Mouse (Mus musculus) right cerebral cortex, postnatal 14 days (tissue): ENCODE measurements around the gene Tex11.
"Not testable (repeated sequence)": the region's sequence is repeated elsewhere in the genome, so short reads cannot be mapped to it uniquely, and the experiment has no call there.

Experiments
- DNase-seq: peaks from one replicate; pipeline ENCODE4 v3.0.0; 2022

Gene Tex11

GRCm38 (mm10) chrX:101059541-101059940 lies at the start of gene Tex11:
Gene Tex11 (minus strand): TSS chrX:101059667.
- DNase-seq = no peak

GRCm38 (mm10) chrX:101085920-101086319 lies 26.5 kb upstream of the Tex11 start, which contains the start of gene Slc7a3:
Gene Slc7a3 (minus strand): TSS chrX:101086020.
- no peak for DNase-seq

GRCm38 (mm10) chrX:101085211-101085610 lies 25.7 kb upstream of the Tex11 start:
- not testable (repeated sequence) for DNase-seq

DNA sequence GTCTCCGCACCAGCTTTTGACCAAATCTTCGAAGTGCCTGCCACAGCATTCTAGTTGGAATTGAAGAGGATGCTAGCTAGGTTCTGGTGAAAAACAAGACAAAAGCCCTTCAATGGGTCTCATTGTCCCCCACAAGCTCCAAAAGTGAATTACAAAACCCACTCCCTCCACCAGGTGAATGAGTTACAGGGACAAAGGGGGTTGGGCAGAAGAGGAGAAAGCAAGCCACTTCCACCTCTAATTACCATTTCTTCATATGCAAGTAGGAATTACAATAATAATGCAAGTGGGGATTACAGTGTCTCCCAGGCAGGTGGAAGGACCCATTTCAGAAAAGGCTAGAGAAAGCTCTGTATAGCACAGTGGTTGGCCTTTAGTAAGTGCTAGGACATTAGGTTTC lies 24.7 kb upstream of the Tex11 start:
- no peak for DNase-seq

GRCm38 (mm10) chrX:101065245-101065644 lies 5.8 kb upstream of the Tex11 start:
- DNase-seq = no peak

DNA sequence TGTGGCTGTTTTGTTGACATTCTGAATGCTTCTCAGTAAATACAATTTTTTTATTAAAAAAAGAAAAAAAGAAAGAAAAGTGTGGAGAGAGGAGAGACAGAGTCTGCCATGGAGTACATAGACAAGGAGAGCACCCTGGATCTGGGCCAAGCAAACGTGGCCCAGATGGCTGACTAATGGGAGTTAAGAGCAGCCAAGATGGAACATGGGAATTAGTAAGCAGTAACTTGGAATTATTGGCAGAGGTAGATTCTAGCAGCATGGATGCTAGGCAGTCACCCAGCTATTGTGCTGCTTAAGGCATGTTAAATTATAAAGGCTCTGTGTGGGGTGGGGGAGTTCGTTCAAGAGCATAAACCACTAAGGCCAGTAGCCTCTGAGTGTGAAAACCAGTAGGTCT lies 4.0 kb upstream of the Tex11 start:
- DNase-seq = no peak

DNA sequence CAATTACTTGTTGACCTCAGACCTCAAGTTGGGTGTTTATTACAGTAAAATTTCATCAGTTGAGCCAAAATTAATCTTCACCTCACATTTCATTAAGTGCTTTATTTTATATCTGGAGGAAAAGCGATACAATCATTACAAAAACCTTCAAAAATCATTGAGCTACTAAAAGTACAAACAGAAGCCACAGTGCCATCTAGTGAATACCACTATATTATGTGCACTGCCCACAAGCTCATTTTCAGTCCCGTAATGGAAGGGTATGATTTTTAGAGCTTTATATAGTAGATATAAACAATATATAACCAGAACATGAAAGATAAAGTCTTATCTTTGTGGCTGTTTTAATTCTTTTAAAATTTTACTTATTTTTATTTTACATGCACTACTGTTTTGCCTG lies 115.8 kb downstream of the Tex11 start:
- DNase-seq = no peak

DNA sequence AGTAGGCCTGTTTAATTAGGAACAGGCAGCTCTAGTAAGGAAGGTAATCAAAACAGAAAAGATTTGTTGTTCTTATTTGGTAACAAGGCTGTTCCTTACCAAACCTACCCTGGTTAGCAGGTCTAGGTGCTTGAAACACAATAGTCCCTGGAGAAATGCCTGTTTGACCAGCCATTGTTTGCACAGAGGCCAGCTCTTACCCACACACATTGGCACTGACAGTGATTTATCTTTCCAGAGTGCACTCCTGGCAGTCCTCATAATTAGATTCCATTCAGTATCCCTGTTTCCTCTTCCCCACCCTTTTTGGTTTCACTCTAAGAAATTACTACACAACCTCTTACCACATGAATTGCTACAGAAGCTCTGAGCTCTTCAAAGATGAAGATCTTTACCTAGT lies 220.3 kb downstream of the Tex11 start:
- DNase-seq = no peak

- DNase-seq = no peak
Observed at GRCm38 (mm10) chrX:100832806-100833205, 226.7 kb downstream of the Tex11 start.

GRCm38 (mm10) chrX:100825557-100825956 lies 233.9 kb downstream of the Tex11 start:
- no peak for DNase-seq

DNA sequence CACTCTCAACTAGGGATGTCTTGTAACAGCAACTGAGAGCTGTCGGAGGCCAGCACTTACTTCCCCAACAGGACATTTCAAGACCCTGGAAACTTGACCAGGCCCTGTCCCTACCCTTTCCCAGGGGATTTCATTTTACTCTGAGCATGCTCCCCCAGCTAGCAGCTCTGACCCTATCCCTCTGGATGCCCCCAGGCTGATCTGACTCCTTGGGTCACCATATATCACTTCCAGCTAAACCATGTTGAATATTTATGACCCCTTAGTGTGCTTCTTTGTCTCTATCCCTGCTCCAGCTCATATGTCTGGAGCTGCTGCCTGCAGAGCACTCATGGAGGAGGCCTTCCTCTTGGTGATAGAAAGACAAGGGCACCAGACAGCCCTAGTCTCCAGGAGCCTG lies 238.3 kb downstream of the Tex11 start:
- no peak for DNase-seq

DNA sequence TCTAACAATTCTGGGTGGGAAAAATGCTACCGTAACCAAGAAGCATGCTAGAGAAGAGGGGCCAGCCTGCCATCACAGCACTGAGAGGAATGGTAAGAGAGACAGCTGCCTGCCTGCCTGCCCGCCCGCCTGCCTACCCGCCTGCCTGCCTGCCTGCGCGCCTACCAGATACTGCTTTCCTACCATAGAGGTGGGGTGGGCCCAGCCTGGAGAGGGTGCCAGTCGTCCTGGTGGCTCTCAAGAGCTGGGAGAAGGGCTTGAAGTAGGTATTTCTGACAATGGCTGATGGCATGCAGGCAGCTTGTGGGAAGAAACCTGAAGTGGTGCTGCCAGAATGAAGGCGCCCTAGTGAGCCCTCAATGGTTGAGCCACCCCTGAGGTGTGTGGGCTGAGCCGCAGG lies 240.8 kb downstream of the Tex11 start:
- no peak for DNase-seq

- DNase-seq = no peak
Observed at GRCm38 (mm10) chrX:100815766-100816165, 243.7 kb downstream of the Tex11 start.

DNA sequence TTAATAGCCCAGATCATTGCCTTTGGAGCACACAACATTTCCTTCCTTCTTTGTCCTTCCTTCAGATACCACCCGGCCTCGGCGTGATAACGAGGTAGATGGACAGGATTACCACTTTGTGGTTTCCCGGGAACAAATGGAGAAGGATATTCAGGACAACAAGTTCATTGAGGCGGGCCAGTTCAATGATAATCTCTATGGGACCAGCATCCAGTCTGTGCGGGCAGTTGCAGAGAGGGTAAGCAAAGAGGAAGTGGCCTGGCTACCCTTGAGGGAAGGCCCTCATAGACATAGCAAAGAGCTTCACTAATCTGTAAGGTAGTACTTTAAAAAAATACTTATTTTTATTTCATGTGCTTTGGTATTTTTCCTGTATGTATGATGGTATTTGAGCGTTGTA lies 245.3 kb downstream of the Tex11 start:
- DNase-seq = no peak

DNA sequence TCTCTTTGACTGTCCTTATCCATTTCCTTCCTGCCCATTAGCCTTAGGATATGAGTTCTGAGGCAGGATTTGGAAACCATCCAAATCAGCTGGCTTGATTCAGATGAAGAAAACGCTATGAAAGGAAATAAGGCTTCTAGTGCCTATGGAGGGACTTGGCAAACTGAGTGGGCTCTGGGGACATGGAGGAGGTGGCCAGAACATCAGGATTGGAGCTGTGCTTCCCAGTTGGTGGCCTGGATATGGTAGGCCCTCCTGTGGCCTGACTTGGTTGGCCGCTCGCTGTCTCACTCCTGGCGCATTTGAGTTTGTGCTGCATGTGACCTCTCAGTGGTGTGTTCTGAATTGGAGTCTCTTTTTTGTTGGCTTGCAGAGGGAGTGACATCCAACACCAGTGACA lies 248.3 kb downstream of the Tex11 start:
- DNase-seq = no peak

- DNase-seq = no peak
Observed at GRCm38 (mm10) chrX:100802034-100802433, 257.4 kb downstream of the Tex11 start.

DNA sequence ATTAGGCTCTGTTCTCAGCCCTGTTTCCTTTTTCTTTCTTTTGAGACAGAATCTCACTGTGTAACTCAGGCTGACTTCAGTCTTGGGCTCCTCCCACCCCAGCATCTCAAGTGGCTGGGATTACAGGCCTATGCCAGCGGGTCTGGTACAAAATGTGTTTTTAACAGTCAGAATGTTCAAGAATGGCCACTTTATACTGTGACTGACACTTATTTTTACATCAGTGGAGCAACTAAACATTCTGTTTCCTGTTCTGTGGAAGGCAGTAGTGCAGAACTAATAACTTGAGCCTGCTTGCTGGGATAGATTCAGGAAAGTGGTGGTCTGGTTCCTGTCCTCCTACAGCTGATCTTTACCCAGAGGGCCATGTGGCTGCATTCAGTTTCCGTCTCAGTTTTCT lies 258.8 kb downstream of the Tex11 start:
- no peak for DNase-seq

DNA sequence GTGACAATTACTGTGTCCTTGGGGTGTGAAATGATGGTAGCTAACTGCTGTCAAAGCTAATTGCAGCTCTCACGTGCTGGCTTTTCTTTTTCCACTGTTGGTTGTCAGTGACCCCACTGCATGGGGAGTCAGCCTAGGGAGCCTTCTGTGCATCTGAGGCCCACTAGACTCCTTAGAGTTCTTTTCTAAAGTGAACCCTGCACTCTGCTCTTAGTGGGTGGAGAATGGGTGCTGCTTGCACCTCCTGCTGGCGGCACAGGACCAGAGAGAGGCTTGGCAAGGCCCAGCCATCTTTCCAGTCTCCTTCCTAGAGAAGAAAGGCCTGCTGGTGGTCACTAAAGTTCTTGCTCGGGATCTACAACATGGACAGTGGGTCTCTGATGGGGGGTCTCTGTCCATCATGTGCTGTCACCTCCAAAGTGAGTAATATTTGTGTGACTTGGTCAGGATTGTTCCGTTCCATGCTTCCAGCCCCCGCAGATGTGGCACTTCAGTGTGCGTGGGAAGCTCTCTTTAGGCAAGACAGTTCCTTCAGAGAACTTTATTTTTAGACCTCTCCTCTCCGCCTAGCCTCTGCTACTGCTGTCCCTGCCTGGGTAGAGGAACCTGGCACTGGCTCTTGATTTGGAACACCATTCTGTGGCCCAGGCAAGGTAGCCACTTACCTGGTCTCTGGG lies 261.5 kb downstream of the Tex11 start:
- no peak for DNase-seq

DNA sequence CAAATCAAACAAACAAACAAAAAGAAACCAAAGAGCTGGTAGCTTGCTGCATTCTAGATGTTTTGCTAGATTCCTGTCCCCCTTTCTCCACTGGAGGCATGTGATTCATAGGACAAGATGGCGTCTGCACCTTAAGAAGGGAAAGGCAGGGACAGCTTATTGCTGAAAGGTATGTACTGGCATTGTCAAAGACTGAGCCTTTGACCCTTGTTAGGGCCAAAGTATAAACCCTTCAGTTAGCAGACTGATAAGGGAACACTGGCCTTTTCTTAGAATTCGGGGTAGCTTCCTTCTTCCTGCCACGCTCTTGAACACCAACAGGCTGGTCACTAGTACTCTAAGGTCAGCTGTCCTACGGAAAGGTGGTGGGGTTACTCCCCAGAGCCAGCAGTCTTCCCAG lies 262.1 kb downstream of the Tex11 start:
- no peak for DNase-seq

- no peak for DNase-seq
Observed at GRCm38 (mm10) chrX:100796741-100797090, 262.8 kb downstream of the Tex11 start.

DNA sequence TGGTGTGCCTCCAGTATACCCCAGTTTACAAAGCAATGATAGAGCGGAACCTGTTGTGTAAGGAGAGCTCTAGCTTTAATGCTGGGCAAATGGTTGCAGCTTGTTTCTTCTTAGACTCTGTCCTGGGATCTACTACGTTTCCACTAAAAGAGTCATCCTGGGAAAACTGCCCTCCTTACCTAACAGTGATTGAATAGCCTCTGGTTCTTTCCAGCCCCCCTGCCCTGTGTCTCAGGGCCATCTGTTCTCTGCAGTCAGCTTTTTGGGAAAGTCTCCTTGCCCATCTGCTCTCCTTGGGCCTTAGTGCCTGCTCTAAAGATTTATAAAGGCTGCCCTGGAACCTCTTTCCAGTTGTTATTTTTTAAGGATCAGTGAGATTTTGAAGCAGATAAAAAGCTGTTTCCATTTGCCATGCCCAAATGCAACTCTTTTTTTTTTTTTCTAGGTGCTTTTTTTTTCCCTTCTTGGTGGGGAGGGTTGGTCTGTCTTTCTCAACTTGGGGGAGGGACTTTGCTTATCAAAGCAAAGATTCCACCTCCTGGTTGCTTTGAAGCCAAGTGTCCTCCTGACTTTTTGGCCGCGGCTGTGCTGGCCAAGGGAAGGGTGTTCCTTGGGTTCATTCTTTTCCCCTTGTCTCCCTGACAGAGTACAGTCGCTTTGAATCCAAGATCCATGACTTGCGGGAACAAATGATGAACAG lies 263.3 kb downstream of the Tex11 start:
- no peak for DNase-seq

DNA sequence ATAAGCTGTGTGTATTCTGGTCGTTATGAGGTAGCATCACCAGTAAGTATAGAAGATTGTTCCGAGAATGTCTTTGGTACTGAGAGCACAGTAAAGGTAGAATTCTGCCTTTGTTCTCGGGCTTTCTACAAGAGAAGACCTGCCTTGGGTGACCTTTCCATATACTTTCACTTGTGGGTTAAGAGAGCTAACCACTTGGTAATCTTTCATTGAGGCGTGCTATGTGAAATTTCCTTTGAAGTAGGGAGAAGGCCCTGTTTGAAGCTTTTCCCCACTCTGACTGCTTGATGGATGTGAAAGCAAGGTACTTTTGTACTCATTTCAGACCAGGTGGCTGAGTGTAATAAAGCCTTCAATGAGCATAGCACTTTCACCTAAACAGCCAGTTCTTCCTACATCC lies 270.1 kb downstream of the Tex11 start:
- DNase-seq = no peak
